Mouse (Mus musculus) limb, embryonic 14.5 days (tissue): ENCODE results near the gene Sumo1. TPM values are rescaled to one million over a fixed set of nuclear protein-coding genes. Genes with fewer than 3 reads are reported as not detected.

ENCODE experiments used
- ATAC-seq: fragments of 200-750 bp; cut with Nextera tagmentation; 2 replicates; pipeline ENCODE4 v1.8.0; 2017; ENCODE audit warnings: low read depth, moderate number of reproducible peaks, moderate TSS enrichment; ENCODE audit not compliant: low FRiP score
- DNase-seq: peaks from one replicate; pipeline ENCODE4 v3.0.0-alpha.2; 2015; ENCODE audit warnings: low spot score
- H3K27ac ChIP-seq: fragments of 300-500 bp; sonication (generic); replicated peaks from 2 replicates; pipeline ENCODE4 v1.5.1; 2014; ENCODE audit warnings: low read depth, mild to moderate bottlenecking, low read length, moderate library complexity, mixed read lengths
- H3K27me3 ChIP-seq: fragments of 300-500 bp; sonication (generic); 2 replicates; pipeline ENCODE4 v1.6.1; 2014; ENCODE audit warnings: low read length, mixed read lengths; ENCODE audit not compliant: control insufficient read depth, insufficient read depth
- H3K36me3 ChIP-seq: fragments of 300-500 bp; sonication (generic); 2 replicates; pipeline ENCODE4 v1.6.1; 2014; ENCODE audit warnings: mild to moderate bottlenecking, low read length, moderate library complexity, mixed read lengths; ENCODE audit not compliant: control insufficient read depth, insufficient read depth
- H3K4me1 ChIP-seq: fragments of 300-500 bp; sonication (generic); 2 replicates; pipeline ENCODE4 v1.6.1; 2014; ENCODE audit warnings: antibody characterized with exemption, low read length, mixed read lengths; ENCODE audit not compliant: control insufficient read depth, insufficient read depth
- H3K4me2 ChIP-seq: fragments of 300-500 bp; sonication (generic); replicated peaks from 2 replicates; pipeline ENCODE4 v1.6.1; 2014; ENCODE audit warnings: low read depth, mild to moderate bottlenecking, low read length, moderate library complexity; ENCODE audit not compliant: severe bottlenecking
- H3K4me3 ChIP-seq: fragments of 300-500 bp; sonication (generic); replicated peaks from 2 replicates; pipeline ENCODE4 v1.5.1; 2014; ENCODE audit warnings: low read length
- H3K9ac ChIP-seq: fragments of 300-500 bp; sonication (generic); 2 replicates; pipeline ENCODE4 v1.6.1; 2014; ENCODE audit warnings: mild to moderate bottlenecking, low read depth, low read length, moderate library complexity; ENCODE audit not compliant: severe bottlenecking
- H3K9me3 ChIP-seq: fragments of 300-500 bp; sonication (generic); 2 replicates; pipeline ENCODE4 v1.6.1; 2016; ENCODE audit warnings: low read length; ENCODE audit not compliant: control insufficient read depth
- POLR2A ChIP-seq: fragments of 200-500 bp; IDR thresholded peaks from 2 replicates; pipeline ENCODE4 v1.8.0; 2012; ENCODE audit warnings: inconsistent platforms, mild to moderate bottlenecking, moderate library complexity, borderline replicate concordance; ENCODE audit not compliant: insufficient read depth, insufficient read length; ENCODE audit errors: extremely low read depth
- WGBS: fragments of 180-500 bp; shearing (Covaris S2); extraction: QIAGEN DNeasy Blood & Tissue Kit; methylation state at CpG from one replicate; pipeline ENCODE4 v1.1.7; 2014; 5-methylcytosine and 5-hydroxymethylcytosine counted together
- polyA plus RNA-seq, 2 experiments: library from polyadenylated mRNA; depleted of rRNA in 1 of 2; stranded (reverse) in 1 of 2; unstranded in 1 of 2; fragments of >200 nt; fragmentation: Nextera tagmentation in 1 of 2; extraction: Ambion mirVana in 1 of 2; gene quantifications; 2 replicates each; pipeline versions ENCODE4 v1.2.1 to v1.2.3; 2012 to 2014

Sumo1 gene
- polyA plus RNA-seq, 2 experiments: 141 to 427 TPM

DNA sequence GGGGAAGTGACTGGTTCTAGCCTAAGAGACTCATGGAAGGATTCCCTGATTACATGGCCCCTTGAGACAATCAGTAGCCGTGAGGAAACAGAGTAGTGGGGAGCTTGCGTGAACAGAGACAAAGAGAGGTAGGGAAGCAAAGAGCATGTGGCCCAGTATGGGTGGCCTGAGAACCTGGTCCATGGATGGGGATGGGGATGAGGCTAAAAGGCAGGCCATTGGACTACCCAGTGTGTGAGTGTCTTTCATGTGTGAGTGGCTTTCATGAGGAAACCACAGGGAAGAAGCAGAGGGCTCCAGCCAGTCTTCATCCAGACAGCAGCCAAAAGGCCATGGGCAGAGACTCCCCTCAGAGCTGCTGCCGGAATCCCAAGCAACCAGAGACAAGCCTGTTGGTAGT, 96.8 kb downstream of the Sumo1 start:
- Histone ChIP-seq H3K27ac (no peak overlapping the region), H3K9me3 (peaks cover 4% of the 10 kb centered on the region; the same call in 1 of the 2 replicates), H3K36me3 (no peaks in the 10 kb centered on the region), H3K4me3 (no peak overlapping the region), H3K9ac (no peak overlapping the region), H3K4me1 (peaks cover 2% of the 10 kb centered on the region; the same call in 1 of the 2 replicates), H3K27me3 (no peaks in the 10 kb centered on the region), H3K4me2 (no peak overlapping the region)
- 87% methylated on average over 3 of the region's 3 CpGs for WGBS
- no peak for TF ChIP-seq POLR2A
- ATAC-seq (no peak), DNase-seq (no peak)

DNA sequence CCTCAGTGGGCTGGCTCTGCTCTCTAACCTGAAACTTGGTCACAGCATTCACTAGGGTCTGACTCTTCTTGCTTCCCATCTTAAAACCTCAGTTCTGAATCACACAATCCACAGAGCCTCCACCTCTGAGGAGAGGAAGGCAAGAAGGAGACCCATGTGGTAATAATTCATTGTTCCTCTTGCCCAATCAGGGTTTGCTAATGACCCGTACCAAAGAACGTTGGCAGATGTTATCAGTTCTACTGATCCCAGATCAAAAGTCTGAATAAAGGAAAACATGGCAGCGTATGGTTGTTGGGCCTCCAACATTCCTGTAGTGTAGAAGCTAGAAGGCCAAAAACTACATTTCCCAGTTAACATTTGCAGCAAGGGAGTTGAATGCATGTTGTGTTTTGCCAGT, 99.1 kb downstream of the Sumo1 start:
- H3K36me3 ChIP-seq: no peaks in the 10 kb centered on the region
- ATAC-seq (no peak), DNase-seq (no peak)
- WGBS: 70% methylated on average over 3 of the region's 3 CpGs
- H3K27ac ChIP-seq: no peak overlapping the region
- TF ChIP-seq POLR2A: no peak
- H3K4me2 ChIP-seq: no peak overlapping the region
- H3K4me1 ChIP-seq: peaks cover 5% of the 10 kb centered on the region
- peaks cover 4% of the 10 kb centered on the region; the same call in 1 of the 2 replicates for H3K9me3 ChIP-seq
- no peak overlapping the region for H3K4me3 ChIP-seq
- H3K27me3 ChIP-seq: no peaks in the 10 kb centered on the region
- H3K9ac ChIP-seq: no peak overlapping the region

DNA sequence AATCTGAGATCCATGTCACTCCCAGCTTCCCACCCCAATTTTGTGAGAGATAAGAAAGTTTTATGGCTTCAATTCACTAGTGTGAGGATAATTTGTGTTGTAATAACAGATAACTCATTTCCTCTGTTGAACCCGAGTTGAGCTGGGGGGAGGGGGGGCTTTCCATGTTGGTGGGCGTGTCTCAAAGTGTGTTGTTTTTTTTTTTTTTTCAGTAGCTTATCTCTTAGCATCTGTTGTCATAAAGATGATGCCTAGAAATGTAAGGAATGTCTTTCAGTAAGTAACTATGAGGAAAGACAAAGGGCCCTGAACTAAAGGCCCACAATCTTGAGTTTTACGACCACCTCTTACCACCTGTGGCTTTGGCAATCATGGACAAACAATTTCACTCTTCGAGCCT, 99.9 kb downstream of the Sumo1 start:
- DNase-seq (no peak), ATAC-seq (no peak)
- H3K4me2 ChIP-seq: no peak overlapping the region
- no peak overlapping the region for H3K27ac ChIP-seq
- peaks cover 4% of the 10 kb centered on the region; the same call in 1 of the 2 replicates for H3K9me3 ChIP-seq
- no peaks in the 10 kb centered on the region for H3K27me3 ChIP-seq
- WGBS: 52% methylated on average over 4 of the region's 4 CpGs
- no peak overlapping the region for H3K9ac ChIP-seq
- H3K36me3 ChIP-seq: no peaks in the 10 kb centered on the region
- H3K4me1 ChIP-seq: peaks cover 12% of the 10 kb centered on the region
- no peak for TF ChIP-seq POLR2A
- no peak overlapping the region for H3K4me3 ChIP-seq

DNA sequence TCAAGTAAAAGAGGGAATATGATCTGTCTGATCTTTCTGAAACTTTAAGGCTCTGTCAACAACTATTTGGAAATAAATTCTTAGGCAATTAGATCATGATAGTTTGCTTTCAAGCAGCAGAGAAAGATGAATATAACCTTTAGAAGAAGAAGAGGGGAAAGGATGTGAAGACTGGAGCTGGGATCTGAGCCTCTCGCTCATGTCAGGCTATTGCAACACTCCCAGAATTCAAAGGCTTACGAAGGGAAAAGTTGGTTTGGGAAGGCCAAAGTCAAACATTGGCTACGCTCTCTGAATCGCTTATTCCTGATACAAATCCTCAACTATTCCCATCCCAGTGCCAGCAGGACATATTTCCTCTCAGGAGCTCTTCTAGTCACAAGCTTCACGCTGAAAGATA, 101.3 kb downstream of the Sumo1 start:
- ATAC-seq (no peak), DNase-seq (no peak)
- TF ChIP-seq POLR2A: no peak
- no peak overlapping the region for H3K27ac ChIP-seq
- H3K4me2 ChIP-seq: no peak overlapping the region
- no peak overlapping the region for H3K4me3 ChIP-seq
- WGBS: 90% methylated on average over 5 of the region's 5 CpGs
- peaks cover 12% of the 10 kb centered on the region for H3K4me1 ChIP-seq
- no peaks in the 10 kb centered on the region for H3K36me3 ChIP-seq
- no peaks in the 10 kb centered on the region for H3K27me3 ChIP-seq
- H3K9ac ChIP-seq: no peak overlapping the region
- peaks cover 4% of the 10 kb centered on the region; the same call in 1 of the 2 replicates for H3K9me3 ChIP-seq

DNA sequence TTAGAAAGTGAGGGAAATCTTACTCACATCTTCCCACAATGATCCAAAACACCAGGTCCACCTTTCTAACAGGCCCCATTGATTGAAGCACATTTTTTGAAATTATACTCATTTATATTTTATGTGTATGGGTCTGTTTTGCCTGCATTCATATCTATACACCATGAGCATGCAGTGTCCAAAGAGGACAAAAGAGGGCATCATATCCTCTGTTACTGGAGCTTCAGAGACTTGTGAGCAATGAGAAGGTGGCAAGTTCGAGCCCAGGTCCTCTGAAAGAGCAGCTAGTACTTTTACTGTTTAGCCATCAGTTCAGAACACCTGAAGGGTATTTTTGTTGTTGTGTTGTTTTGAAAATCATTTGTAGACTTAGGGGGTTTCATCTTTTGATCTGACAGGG, 102.4 kb downstream of the Sumo1 start:
- 90% methylated on average over 1 of the region's 1 CpGs for WGBS
- DNase-seq: no peak

DNA sequence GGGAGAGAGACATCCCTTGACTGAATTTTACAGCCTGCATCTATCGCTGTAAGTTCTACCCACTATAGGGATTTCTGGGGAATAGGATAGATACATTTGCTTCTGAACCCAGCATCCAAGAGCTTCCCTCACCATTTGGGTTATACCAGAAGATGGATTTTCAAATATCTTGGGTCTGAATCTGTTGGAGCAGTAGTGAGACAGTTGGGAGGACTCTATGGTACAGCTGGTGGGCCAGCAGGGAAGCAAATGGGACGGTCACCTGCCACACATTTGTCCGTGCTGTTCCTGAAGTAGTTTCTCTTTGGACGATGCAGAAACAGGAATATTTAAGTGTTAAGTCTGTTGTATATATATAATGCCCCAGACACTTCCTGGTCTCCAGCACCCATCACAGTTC, 103.1 kb downstream of the Sumo1 start:
- no peak overlapping the region for H3K4me3 ChIP-seq
- 81% methylated on average over 4 of the region's 4 CpGs for WGBS
- no peak overlapping the region for H3K4me2 ChIP-seq
- H3K27me3 ChIP-seq: no peaks in the 10 kb centered on the region
- no peak for TF ChIP-seq POLR2A
- peaks cover 8% of the 10 kb centered on the region; the same call in 1 of the 2 replicates for H3K9me3 ChIP-seq
- H3K36me3 ChIP-seq: no peaks in the 10 kb centered on the region
- no peak overlapping the region for H3K27ac ChIP-seq
- no peak for DNase-seq
- ATAC-seq: no peak
- peaks cover 12% of the 10 kb centered on the region for H3K4me1 ChIP-seq
- no peak overlapping the region for H3K9ac ChIP-seq

More for the DNA sequence above, 102.4 kb downstream of the Sumo1 start:
- no peak for ATAC-seq
- H3K4me2 ChIP-seq: no peak overlapping the region
- H3K9ac ChIP-seq: no peak overlapping the region
- no peak overlapping the region for H3K4me3 ChIP-seq
- peaks cover 12% of the 10 kb centered on the region for H3K4me1 ChIP-seq
- H3K36me3 ChIP-seq: no peaks in the 10 kb centered on the region
- H3K27ac ChIP-seq: no peak overlapping the region
- H3K9me3 ChIP-seq: peaks cover 4% of the 10 kb centered on the region; the same call in 1 of the 2 replicates
- no peak for TF ChIP-seq POLR2A
- no peaks in the 10 kb centered on the region for H3K27me3 ChIP-seq
